In the genomic region with DNA sequence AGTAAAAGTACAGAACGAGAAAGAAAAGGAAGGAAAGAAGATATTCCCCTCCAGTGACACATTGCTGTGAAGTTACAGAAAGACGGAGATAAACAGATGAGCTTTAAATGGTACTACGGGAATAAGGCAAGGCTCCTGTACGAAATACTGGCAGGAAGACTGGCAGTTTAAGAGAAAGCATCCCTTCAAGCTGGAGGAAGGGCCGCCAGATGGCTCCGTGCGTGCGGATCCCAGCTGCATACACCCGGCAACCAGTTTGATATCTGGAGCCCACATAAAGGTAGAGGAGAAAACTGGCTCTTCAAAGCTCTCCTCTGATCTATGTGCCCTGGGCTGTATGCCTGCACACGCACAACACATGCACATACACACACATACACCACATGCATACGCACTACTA, we compare ENCODE assay signal across 26 mouse cellular contexts. TPM values are rescaled to one million over a fixed set of nuclear protein-coding genes. Genes with fewer than 3 reads are reported as not detected.
A peak's percentile ranks its signal among the peaks of the same experiment; 100 is the strongest.
DNase-seq lines count a peak whose midpoint lies in the region; ATAC-seq and TF ChIP-seq lines count a peak whose summit lies in the region.
"Had no signal": no experiment of that assay in that cellular context is flagged by ENCODE, and none has a peak within 500 bp of the region (broad histone marks: within the 10 kb centered on the region; RNA-seq: fewer than 3 reads in every experiment).

No protein-coding gene starts in this region.

- H3K9me3 ChIP-seq in forebrain, embryonic 15.5 days, result no peaks in the 10 kb centered on the region
- H3K9me3 ChIP-seq in forebrain, embryonic 12.5 days, result no peaks in the 10 kb centered on the region
- H3K9me3 ChIP-seq in hindbrain, embryonic 16.5 days (ENCODE audit: control insufficient read depth, low read length), result no peaks in the 10 kb centered on the region
- no peaks in the 10 kb centered on the region for H3K9me3 ChIP-seq in hindbrain, embryonic 11.5 days (ENCODE audit: control insufficient read depth, low read length)
- H3K9me3 ChIP-seq in forebrain, postnatal 0 days (ENCODE audit: low read length), result no peaks in the 10 kb centered on the region
- H3K9me3 ChIP-seq: heart, embryonic 12.5 days; limb, embryonic 12.5 days; liver, embryonic 12.5 days; midbrain, embryonic 10.5 days had no signal

- H3K4me2 ChIP-seq in forebrain, embryonic 15.5 days (replicated peaks), result no peak overlapping the region
- H3K4me2 ChIP-seq in forebrain, embryonic 12.5 days, result no peak overlapping the region
- H3K4me2 ChIP-seq in hindbrain, embryonic 16.5 days (ENCODE audit: low read length), result no peak overlapping the region
- no peak overlapping the region for H3K4me2 ChIP-seq in hindbrain, embryonic 11.5 days (replicated peaks; ENCODE audit: low read depth, low read length)
- H3K4me2 ChIP-seq in forebrain, postnatal 0 days (ENCODE audit: low read depth), result no peak overlapping the region
- H3K4me2 ChIP-seq: heart, embryonic 12.5 days; limb, embryonic 12.5 days; liver, embryonic 12.5 days had no signal

- H3K4me3 ChIP-seq in forebrain, embryonic 15.5 days, result no peak overlapping the region
- H3K4me3 ChIP-seq in forebrain, embryonic 12.5 days (replicated peaks), result no peak overlapping the region
- H3K4me3 ChIP-seq in hindbrain, embryonic 16.5 days (ENCODE audit: low read length), result no peak overlapping the region
- no peak overlapping the region for H3K4me3 ChIP-seq in hindbrain, embryonic 11.5 days (ENCODE audit: low read depth, low read length)
- no peak overlapping the region for H3K4me3 ChIP-seq in forebrain, postnatal 0 days (ENCODE audit: low read depth, low read length)
- H3K4me3 ChIP-seq: heart, embryonic 12.5 days; limb, embryonic 12.5 days; liver, embryonic 12.5 days; midbrain, embryonic 10.5 days had no signal

- no peaks in the 10 kb centered on the region for H3K36me3 ChIP-seq in forebrain, embryonic 15.5 days
- H3K36me3 ChIP-seq in forebrain, embryonic 12.5 days (replicated peaks), result no peaks in the 10 kb centered on the region
- no peaks in the 10 kb centered on the region for H3K36me3 ChIP-seq in hindbrain, embryonic 16.5 days (ENCODE audit: control insufficient read depth, insufficient read depth, low read length)
- no peaks in the 10 kb centered on the region for H3K36me3 ChIP-seq in hindbrain, embryonic 11.5 days (ENCODE audit: control insufficient read depth, insufficient read depth, low read length)
- no peaks in the 10 kb centered on the region for H3K36me3 ChIP-seq in forebrain, postnatal 0 days (ENCODE audit: insufficient read depth)
- H3K36me3 ChIP-seq: heart, embryonic 12.5 days; limb, embryonic 12.5 days; liver, embryonic 12.5 days; midbrain, embryonic 10.5 days had no signal

- no peak for DNase-seq in hindbrain, embryonic 11.5 days (ENCODE audit: low spot score)
- peak; percentile 14 for DNase-seq in thymus, postnatal 14 days
- no peak for DNase-seq in thymus, postnatal 10 days (ENCODE audit: low spot score in 2 of 2)
- peak; percentile 51 for DNase-seq in forebrain, postnatal 0 days
- DNase-seq: adrenal gland, adult 2 months; B cell, adult 2 months; cerebellum, adult 8-10 months; heart, adult 18-20 months; heart, postnatal 10 days; kidney, postnatal 36 days; layer of hippocampus, postnatal 36 days; lung, adult 18-20 months; lung, postnatal 10 days; right cerebral cortex, postnatal 14 days had no signal

- ATAC-seq in forebrain, embryonic 15.5 days (replicated peaks), result 0 out of 2 replicates have a peak, but pooled peaks have one; percentile 38
- no peak for ATAC-seq in forebrain, embryonic 12.5 days (ENCODE audit: low FRiP score)
- ATAC-seq in hindbrain, embryonic 16.5 days, result peak; percentile 48; the same call in 1 of the 2 replicates
- ATAC-seq in hindbrain, embryonic 11.5 days (ENCODE audit: low FRiP score), result no peak
- ATAC-seq in forebrain, postnatal 0 days, result peak; percentile 27; the same call in 1 of the 2 replicates
- ATAC-seq: intestine, postnatal 0 days; liver, embryonic 12.5 days had no signal

- 66% methylated on average over 11 of the region's 11 CpGs for WGBS in forebrain, embryonic 15.5 days
- 87% methylated on average over 11 of the region's 11 CpGs for WGBS in forebrain, embryonic 12.5 days
- 66% methylated on average over 11 of the region's 11 CpGs for WGBS in hindbrain, embryonic 16.5 days
- 78% methylated on average over 11 of the region's 11 CpGs for WGBS in hindbrain, embryonic 11.5 days
- WGBS in forebrain, postnatal 0 days, result 54% methylated on average over 11 of the region's 11 CpGs

- TF ChIP-seq CTCF in forebrain, postnatal 0 days (IDR thresholded peaks at IDR 0.05; ENCODE audit: low read depth), result no peak

- peak overlapping the region; percentile 20 for H3K27ac ChIP-seq in forebrain, embryonic 15.5 days (replicated peaks)
- H3K27ac ChIP-seq in forebrain, embryonic 12.5 days, result no peak overlapping the region
- H3K27ac ChIP-seq in hindbrain, embryonic 16.5 days (ENCODE audit: low read depth, low read length), result peak overlapping the region; percentile 20; the same call in 1 of the 2 replicates
- no peak overlapping the region for H3K27ac ChIP-seq in hindbrain, embryonic 11.5 days (ENCODE audit: low read depth, low read length)
- H3K27ac ChIP-seq in forebrain, postnatal 0 days (ENCODE audit: low read depth, low read length), result no peak overlapping the region
- H3K27ac ChIP-seq: limb, embryonic 12.5 days; liver, embryonic 12.5 days; midbrain, embryonic 10.5 days had no signal

- H3K9ac ChIP-seq in forebrain, embryonic 15.5 days (replicated peaks), result no peak overlapping the region
- no peak overlapping the region for H3K9ac ChIP-seq in forebrain, embryonic 12.5 days
- H3K9ac ChIP-seq in hindbrain, embryonic 16.5 days (ENCODE audit: low read depth, low read length), result no peak overlapping the region
- no peak overlapping the region for H3K9ac ChIP-seq in hindbrain, embryonic 11.5 days (ENCODE audit: low read depth, low read length)
- H3K9ac ChIP-seq in forebrain, postnatal 0 days, result no peak overlapping the region
- H3K9ac ChIP-seq: heart, embryonic 12.5 days; limb, embryonic 12.5 days; liver, embryonic 12.5 days had no signal

- no peaks in the 10 kb centered on the region for H3K27me3 ChIP-seq in forebrain, embryonic 15.5 days
- H3K27me3 ChIP-seq in forebrain, embryonic 12.5 days, result no peaks in the 10 kb centered on the region
- H3K27me3 ChIP-seq in hindbrain, embryonic 16.5 days (replicated peaks; ENCODE audit: control insufficient read depth, insufficient read depth, low read length), result no peaks in the 10 kb centered on the region
- no peaks in the 10 kb centered on the region for H3K27me3 ChIP-seq in hindbrain, embryonic 11.5 days (ENCODE audit: control insufficient read depth, insufficient read depth, low read length)
- no peaks in the 10 kb centered on the region for H3K27me3 ChIP-seq in forebrain, postnatal 0 days (ENCODE audit: insufficient read depth, low read length)
- H3K27me3 ChIP-seq: limb, embryonic 12.5 days had no signal

- no peaks in the 10 kb centered on the region for H3K4me1 ChIP-seq in forebrain, embryonic 15.5 days
- no peaks in the 10 kb centered on the region for H3K4me1 ChIP-seq in forebrain, embryonic 12.5 days
- peaks cover 3% of the 10 kb centered on the region for H3K4me1 ChIP-seq in hindbrain, embryonic 16.5 days (ENCODE audit: control insufficient read depth, insufficient read depth, low read depth, low read length)
- no peaks in the 10 kb centered on the region for H3K4me1 ChIP-seq in hindbrain, embryonic 11.5 days (replicated peaks; ENCODE audit: control insufficient read depth, insufficient read depth, low read length)
- peaks cover 3% of the 10 kb centered on the region; the same call in 1 of the 2 replicates for H3K4me1 ChIP-seq in forebrain, postnatal 0 days (ENCODE audit: insufficient read depth)
- H3K4me1 ChIP-seq: liver, embryonic 12.5 days had no signal

RNA-seq across cellular contexts. Expression of a gene that starts 6.4 kb away (rescaled TPM):
- 0.05 TPM in 1 of 2 replicates, not detected in the other for polyA plus RNA-seq in forebrain, embryonic 15.5 days (2015; fragmentation: Nextera tagmentation; extraction: Ambion mirVana)
- polyA plus RNA-seq in forebrain, embryonic 12.5 days (2016; fragmentation: Nextera tagmentation; extraction: Ambion mirVana), result not detected in 2 replicates
- polyA plus RNA-seq in hindbrain, embryonic 16.5 days (2015; fragmentation: Nextera tagmentation; extraction: Ambion mirVana), result 0.18 TPM in 1 of 2 replicates, not detected in the other
- polyA plus RNA-seq in hindbrain, embryonic 11.5 days (2014; fragmentation: Nextera tagmentation; extraction: Ambion mirVana), result not detected in 2 replicates
- 0.15 TPM in 1 of 2 replicates, not detected in the other for total RNA-seq in forebrain, postnatal 0 days (2014; rRNA removed)
- 0.10 TPM in 1 of 2 replicates, not detected in the other for polyA plus RNA-seq in forebrain, postnatal 0 days (2015; fragmentation: Nextera tagmentation; extraction: Ambion mirVana)
- total RNA-seq: left cerebral cortex, postnatal 10 days; MEL had no signal
- polyA plus RNA-seq: heart, embryonic 12.5 days; kidney, embryonic 14.5 days; limb, embryonic 12.5 days; liver, embryonic 12.5 days; midbrain, embryonic 10.5 days; neural tube, embryonic 11.5 days had no signal

RNA-seq across cellular contexts. Expression of a gene that starts 51.1 kb away (rescaled TPM):
- polyA plus RNA-seq in forebrain, embryonic 15.5 days (2015; fragmentation: Nextera tagmentation; extraction: Ambion mirVana), result 13.2 and 13.7 TPM in 2 replicates
- 25.1 and 25.4 TPM in 2 replicates for polyA plus RNA-seq in forebrain, embryonic 12.5 days (2016; fragmentation: Nextera tagmentation; extraction: Ambion mirVana)
- 16.3 and 19.1 TPM in 2 replicates for polyA plus RNA-seq in hindbrain, embryonic 16.5 days (2015; fragmentation: Nextera tagmentation; extraction: Ambion mirVana)
- polyA plus RNA-seq in hindbrain, embryonic 11.5 days (2014; fragmentation: Nextera tagmentation; extraction: Ambion mirVana), result 34.0 and 38.4 TPM in 2 replicates
- total RNA-seq in forebrain, postnatal 0 days (2014; rRNA removed), result 5.5 and 9.5 TPM in 2 replicates
- 8.8 and 9.7 TPM in 2 replicates for polyA plus RNA-seq in forebrain, postnatal 0 days (2015; fragmentation: Nextera tagmentation; extraction: Ambion mirVana)

Comparison
In these comparisons a context has a peak if more than half of its experiments do, and no peak if none do; other contexts are left out.
1. ATAC-seq: peak in forebrain, embryonic 15.5 days (single experiment), hindbrain, embryonic 16.5 days (single experiment) and forebrain, postnatal 0 days (single experiment); none in forebrain, embryonic 12.5 days (single experiment) and hindbrain, embryonic 11.5 days (single experiment).
2. H3K27ac ChIP-seq: peak in forebrain, embryonic 15.5 days (single experiment) and hindbrain, embryonic 16.5 days (single experiment); none in forebrain, embryonic 12.5 days (single experiment), hindbrain, embryonic 11.5 days (single experiment) and forebrain, postnatal 0 days (single experiment).
3. DNase-seq: peak in thymus, postnatal 14 days (single experiment) and forebrain, postnatal 0 days (single experiment); none in hindbrain, embryonic 11.5 days (single experiment) and thymus, postnatal 10 days (0 of 2).